Mouse (Mus musculus): Measurements from ENCODE around the gene Enthd1. TPM values are rescaled to one million over a fixed set of nuclear protein-coding genes. Genes with fewer than 3 reads are reported as not detected.
A peak's percentile ranks its signal among the peaks of the same experiment; 100 is the strongest.
"Not testable (repeated sequence)": the region's sequence is repeated elsewhere in the genome, so short reads cannot be mapped to it uniquely, and the experiment has no call there.

Enthd1 gene
- polyA plus RNA-seq, 1 experiment from 2014 or later, result not detected

DNA sequence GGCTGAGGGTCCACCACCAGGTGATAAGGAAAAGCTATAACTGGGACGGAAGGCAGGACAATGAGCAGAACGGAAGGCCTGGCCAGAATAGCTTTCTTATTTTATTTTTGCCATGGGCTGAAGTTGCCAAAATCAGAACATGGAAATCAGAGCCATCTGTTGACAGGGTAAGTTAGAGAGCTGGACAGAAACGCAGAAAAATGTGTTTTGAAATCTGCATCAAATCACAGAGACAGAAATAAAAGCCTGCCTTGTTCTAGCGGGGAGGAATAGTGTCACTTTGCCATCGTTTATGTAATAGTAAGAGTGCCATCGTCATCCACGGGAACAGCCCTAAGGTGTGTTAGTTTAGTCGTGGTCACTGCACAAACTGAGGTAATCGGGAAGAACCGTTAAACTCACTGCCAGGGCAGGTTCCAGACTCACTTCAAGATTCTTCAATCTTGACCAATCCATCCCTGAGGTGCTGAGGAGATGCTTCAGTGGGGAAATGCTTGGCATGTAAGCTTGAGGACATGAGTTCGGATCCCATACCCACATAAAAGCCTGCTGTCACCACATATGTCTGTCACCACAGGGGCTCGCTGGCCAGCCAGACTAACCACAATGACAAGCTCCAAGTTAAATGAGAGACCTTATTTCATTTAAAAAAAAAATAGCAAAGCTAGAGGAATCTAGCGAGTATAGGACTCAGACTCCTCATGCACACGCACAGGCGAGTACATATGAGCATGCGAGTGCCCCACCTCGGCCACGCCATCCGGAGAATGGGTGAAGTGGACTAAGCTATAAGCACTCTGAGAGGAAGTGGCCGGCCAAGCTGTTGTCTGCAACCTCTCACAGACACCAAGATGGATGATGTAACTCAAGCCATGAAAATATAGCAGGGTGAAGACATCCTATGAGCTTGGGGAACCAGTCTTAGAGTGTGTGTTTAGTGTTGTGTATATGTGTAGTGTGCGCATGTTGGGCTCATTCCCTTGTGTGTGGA, 63.6 kb downstream of the Enthd1 start:
- Histone ChIP-seq H3K79me2 (ENCODE audit: inconsistent target) (no peaks in the 10 kb centered on the region), H3K27ac (no peak overlapping the region), H3K36me3 (ENCODE audit: inconsistent target) (no peaks in the 10 kb centered on the region), H3K4me3 (ENCODE audit: inconsistent target) (no peak overlapping the region)
- 81% methylated on average over 21 of the region's 21 CpGs for WGBS (ENCODE audit: missing documents)

DNA sequence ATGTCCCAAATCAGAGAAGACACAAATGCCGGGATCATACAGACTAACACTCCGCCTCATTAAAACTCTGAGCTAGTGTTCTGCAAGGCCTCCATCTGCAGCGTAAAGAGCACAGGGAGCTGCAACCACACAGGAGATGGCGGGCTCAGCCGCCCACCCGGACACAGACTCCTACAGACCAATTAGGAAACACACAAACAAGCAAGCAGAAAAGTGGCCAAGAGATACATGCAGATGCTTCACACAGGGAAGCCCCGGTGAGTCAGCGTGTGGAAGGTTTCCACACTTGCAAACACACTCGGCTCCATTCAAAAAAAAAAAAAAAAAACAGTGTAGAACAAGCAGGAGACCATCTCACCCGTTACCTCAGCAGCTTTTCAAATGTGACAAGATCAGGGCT, 64.5 kb downstream of the Enthd1 start:
- WGBS (ENCODE audit: missing documents), result 82% methylated on average over 10 of the region's 10 CpGs
- no peak overlapping the region for H3K4me3 ChIP-seq (ENCODE audit: inconsistent target)
- no peak overlapping the region for H3K27ac ChIP-seq
- H3K36me3 ChIP-seq (ENCODE audit: inconsistent target), result no peaks in the 10 kb centered on the region
- no peaks in the 10 kb centered on the region for H3K79me2 ChIP-seq (ENCODE audit: inconsistent target)

DNA sequence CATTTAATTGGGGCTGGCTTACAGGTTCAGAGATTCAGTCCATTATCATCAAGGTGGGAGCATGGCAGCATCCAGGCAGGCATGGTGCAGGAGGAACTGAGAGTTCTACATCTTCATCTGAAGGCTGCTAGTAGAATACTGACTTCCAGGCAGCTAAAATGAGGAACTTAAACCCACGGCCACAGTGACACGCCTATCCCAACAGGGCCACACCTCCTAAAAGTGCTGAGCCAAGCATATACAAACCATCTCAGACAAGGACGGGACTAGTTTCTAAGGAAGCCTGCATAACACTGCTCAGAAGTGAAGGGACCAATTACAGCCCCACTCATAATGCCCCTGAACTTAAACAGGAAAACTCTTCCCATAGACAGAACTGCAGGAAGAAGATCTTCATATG, 67.2 kb downstream of the Enthd1 start:
- not testable (repeated sequence) for H3K36me3 ChIP-seq (ENCODE audit: inconsistent target); H3K79me2 ChIP-seq (ENCODE audit: inconsistent target); H3K4me3 ChIP-seq (ENCODE audit: inconsistent target); H3K27ac ChIP-seq
- whole genome bisulfite sequencing (ENCODE audit: missing documents), result 0% methylated on average over 3 of the region's 3 CpGs

DNA sequence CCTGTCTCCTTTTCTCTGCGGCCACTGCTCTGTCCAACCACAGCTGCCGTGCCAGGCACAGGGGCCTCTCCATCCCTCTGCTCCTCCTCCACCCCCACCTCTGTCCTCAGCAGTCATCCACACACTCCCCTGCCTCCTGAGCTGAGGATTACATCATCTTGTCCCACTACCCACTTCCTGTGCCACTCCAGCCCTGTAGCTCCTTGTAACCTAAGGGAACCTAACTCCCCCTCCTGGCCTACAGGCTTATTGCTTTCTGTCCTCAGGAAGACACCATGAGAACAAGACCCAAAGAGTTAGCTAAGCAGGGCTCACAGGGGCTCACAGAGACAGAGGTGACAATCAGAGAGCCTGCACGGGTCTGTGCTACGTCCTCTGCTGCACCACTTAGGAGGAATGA, 73.5 kb downstream of the Enthd1 start:
- Histone ChIP-seq H3K27ac (no peak overlapping the region), H3K79me2 (ENCODE audit: inconsistent target) (no peaks in the 10 kb centered on the region), H3K36me3 (ENCODE audit: inconsistent target) (no peaks in the 10 kb centered on the region), H3K4me3 (ENCODE audit: inconsistent target) (no peak overlapping the region)
- 89% methylated on average over 4 of the region's 4 CpGs for WGBS (ENCODE audit: missing documents)

DNA sequence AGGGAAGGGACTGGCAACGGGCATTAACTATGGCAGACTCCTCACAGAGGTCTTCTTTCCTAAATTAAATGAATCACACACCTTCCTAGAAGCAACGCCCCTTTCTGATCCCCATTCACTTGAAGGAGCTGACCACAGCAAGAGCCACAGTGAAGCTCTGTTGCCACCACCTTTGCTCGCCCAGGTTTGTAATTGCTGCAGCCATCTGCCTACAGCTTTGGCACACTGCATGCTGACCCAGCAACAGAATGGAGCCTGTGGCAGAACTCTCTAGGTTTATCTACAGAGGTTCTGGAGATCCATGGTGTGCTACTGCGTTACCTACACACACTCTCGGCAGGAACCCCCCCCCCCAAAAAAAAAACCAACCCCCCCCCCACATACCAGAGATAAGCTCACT, 74.8 kb downstream of the Enthd1 start:
- Histone ChIP-seq H3K79me2 (ENCODE audit: inconsistent target) (no peaks in the 10 kb centered on the region), H3K27ac (no peak overlapping the region), H3K4me3 (ENCODE audit: inconsistent target) (no peak overlapping the region), H3K36me3 (ENCODE audit: inconsistent target) (no peaks in the 10 kb centered on the region)
- WGBS (ENCODE audit: missing documents), result 93% methylated on average over 5 of the region's 5 CpGs

DNA sequence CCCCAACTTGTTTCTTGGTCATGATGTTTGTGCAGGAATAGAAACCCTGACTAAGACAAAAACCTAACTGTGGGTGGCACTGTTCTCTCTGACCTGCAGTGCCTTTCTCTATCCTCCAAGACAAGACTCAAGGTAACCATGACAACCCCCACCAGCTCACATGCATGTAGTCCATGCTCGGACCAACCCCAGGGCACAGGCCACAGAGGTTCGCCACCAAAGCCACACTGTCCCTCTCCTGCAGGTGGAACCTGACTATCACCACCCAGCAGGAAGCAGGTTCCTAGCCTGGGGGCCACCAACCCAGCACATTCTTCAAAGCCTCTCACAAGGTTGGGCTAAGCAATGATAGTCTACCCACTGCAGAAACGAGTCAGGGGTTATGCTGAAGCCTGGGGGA, 76.3 kb downstream of the Enthd1 start:
- WGBS (ENCODE audit: missing documents), result 43% methylated on average over 3 of the region's 3 CpGs
- H3K27ac ChIP-seq, result no peak overlapping the region
- H3K36me3 ChIP-seq (ENCODE audit: inconsistent target), result no peaks in the 10 kb centered on the region
- no peaks in the 10 kb centered on the region for H3K79me2 ChIP-seq (ENCODE audit: inconsistent target)
- no peak overlapping the region for H3K4me3 ChIP-seq (ENCODE audit: inconsistent target)

DNA sequence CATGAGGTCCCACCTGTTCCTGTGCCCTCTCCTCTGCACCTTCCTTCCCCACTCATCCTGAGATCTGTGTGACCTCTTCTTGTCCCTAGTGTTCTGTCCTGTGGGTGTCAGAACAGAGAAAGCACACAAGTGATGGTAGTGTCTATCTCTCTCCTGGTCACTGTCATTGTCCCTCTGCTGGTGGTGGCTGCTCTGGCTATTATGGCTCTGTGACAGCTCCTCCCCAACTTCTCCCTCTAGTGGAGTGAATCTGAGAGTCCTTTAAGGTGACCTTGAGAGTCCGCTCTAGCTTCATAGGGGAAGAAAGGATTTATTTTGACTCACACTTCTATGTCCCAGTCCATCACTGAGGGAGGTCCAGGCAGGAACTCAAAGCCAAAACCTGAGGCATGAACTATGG, 79.4 kb downstream of the Enthd1 start:
- 100% methylated on average over 1 of the region's 1 CpGs for WGBS (ENCODE audit: missing documents)
- Histone ChIP-seq H3K4me3 (ENCODE audit: inconsistent target) (no peak overlapping the region), H3K36me3 (ENCODE audit: inconsistent target) (no peaks in the 10 kb centered on the region), H3K27ac (no peak overlapping the region), H3K79me2 (ENCODE audit: inconsistent target) (no peaks in the 10 kb centered on the region)

DNA sequence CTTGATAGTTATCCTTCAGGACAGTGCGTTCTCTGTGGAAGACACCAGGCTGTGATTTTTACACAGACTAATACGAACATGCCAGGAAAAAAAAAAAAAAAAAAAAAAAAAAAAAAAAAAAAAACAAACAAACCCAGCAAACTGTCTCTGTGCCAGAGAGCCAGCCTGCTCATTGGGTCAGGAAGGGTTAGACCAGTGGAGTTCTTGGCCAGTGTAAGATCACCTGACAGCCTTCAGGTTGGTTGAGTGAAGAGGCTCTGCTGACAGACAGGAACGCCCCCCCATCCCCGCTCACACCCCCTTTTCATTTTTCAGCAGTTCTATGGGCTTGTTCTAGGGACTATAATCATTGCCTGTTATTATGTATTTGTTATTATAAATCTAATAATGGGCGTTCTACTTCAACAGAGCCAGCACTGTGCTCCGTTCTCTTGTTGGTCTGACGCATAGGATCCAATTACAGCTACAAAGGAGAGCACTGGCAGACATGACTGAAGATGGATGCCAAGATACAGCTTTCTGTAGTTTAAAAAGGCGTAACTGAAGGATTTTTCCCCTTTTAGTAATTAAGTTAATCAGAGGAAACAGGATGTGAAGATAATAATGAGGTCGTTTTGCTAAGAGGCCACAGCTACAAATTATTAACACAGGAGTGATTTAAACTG, 81.8 kb downstream of the Enthd1 start:
- 92% methylated on average over 8 of the region's 9 CpGs for WGBS (ENCODE audit: missing documents)
- H3K4me3 ChIP-seq (ENCODE audit: inconsistent target), result no peak overlapping the region
- H3K27ac ChIP-seq, result no peak overlapping the region
- H3K79me2 ChIP-seq (ENCODE audit: inconsistent target), result no peaks in the 10 kb centered on the region
- H3K36me3 ChIP-seq (ENCODE audit: inconsistent target), result no peaks in the 10 kb centered on the region

DNA sequence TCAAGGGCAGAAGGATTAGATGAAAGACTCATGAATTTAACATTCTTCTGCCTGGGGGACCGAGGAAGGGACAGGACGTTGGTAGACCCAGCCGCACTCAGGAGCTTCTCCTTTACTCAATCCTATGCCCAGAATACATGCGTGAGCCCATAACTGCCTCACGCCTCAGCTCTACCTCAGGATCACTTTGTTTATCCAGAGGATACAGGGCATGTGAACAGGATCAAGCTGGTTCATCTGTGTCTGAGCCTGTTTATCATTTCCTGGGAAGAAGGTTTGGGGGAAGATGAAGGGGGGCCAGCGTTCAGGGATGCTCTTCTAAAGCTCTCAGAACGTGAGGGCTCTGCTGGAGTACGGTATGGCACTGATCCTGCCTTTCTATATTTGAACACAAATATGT, 82.6 kb downstream of the Enthd1 start:
- Histone ChIP-seq H3K27ac (no peak overlapping the region), H3K36me3 (ENCODE audit: inconsistent target) (no peaks in the 10 kb centered on the region), H3K4me3 (ENCODE audit: inconsistent target) (no peak overlapping the region), H3K79me2 (ENCODE audit: inconsistent target) (no peaks in the 10 kb centered on the region)
- WGBS (ENCODE audit: missing documents), result 91% methylated on average over 8 of the region's 8 CpGs

DNA sequence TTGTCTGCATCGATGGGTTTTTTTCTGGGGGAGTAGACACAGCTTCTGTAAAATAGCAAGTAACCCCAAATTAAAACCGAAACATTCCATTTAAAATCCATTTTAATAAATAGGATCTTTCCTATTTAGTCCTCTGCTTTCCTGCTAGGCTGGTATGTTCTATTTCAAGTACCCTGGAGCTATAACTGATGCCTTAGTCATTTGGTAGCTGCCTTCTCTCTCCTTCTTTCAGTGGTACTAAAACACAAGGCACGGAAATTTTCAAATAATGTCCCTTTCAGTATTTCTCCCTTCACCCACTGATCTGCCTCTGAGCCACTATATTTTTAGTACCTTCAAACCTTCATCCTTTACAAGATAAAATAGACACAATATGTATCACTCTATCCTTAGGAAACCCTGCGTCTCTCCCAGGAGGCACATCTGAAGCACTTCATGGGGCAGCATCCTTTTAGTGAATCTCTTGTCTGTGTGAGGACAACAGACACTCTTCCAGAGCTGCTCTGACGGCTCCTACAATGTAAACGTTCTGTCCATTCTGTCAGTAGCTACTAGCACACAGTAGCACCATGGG, 90.4 kb downstream of the Enthd1 start:
- Histone ChIP-seq H3K79me2 (ENCODE audit: inconsistent target) (no peaks in the 10 kb centered on the region), H3K27ac (no peak overlapping the region), H3K36me3 (ENCODE audit: inconsistent target) (no peaks in the 10 kb centered on the region), H3K4me3 (ENCODE audit: inconsistent target) (no peak overlapping the region)
- WGBS (ENCODE audit: missing documents), result 93% methylated on average over 6 of the region's 6 CpGs

DNA sequence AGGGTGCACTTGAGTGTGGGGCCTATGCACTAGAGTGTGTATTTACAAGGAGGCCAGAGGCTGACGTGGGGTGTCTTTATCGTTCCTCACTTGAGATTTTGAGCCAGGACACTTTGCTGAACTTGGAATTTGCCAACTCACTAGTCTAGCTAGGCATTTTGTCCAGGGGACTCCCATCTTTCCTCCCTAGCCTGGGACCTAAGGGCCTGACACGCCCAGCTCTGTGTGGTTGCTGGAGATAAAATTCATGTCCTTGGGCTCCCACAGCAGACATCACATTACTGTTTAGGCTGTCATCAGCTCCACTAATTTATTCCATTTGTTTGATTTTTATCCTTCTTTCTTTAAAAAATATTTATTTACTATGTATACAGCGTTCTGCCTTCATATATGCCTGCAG, 97.1 kb downstream of the Enthd1 start:
- H3K36me3 ChIP-seq (ENCODE audit: inconsistent target), result no peaks in the 10 kb centered on the region
- no peaks in the 10 kb centered on the region for H3K79me2 ChIP-seq (ENCODE audit: inconsistent target)
- no peak overlapping the region for H3K4me3 ChIP-seq (ENCODE audit: inconsistent target)
- H3K27ac ChIP-seq, result no peak overlapping the region
- WGBS (ENCODE audit: missing documents), result 98% methylated on average over 4 of the region's 4 CpGs

DNA sequence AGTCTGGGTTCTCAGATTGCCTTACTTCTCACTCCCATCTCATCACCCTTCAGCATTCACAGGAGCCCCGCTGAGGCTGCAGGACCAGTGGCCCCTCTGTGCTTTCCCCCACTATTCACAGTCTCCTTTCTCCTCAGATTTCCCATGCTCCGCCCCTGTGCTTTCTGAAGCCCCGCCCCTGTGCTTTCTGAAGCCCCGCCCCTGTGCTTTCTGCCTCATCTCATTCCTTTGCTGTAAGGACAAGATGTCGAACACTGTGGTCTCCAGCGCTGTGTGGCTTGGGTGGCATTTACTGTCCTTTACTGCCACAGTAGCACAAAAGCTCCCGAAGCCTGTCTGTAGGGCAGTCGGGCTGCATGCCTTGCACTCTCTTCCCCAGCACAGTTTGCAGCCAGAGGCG, 102.8 kb downstream of the Enthd1 start:
- H3K27ac ChIP-seq, result no peak overlapping the region
- H3K79me2 ChIP-seq (ENCODE audit: inconsistent target), result no peaks in the 10 kb centered on the region
- 19% methylated on average over 8 of the region's 9 CpGs for WGBS (ENCODE audit: missing documents)
- H3K4me3 ChIP-seq (ENCODE audit: inconsistent target), result no peak overlapping the region
- H3K36me3 ChIP-seq (ENCODE audit: inconsistent target), result no peaks in the 10 kb centered on the region

DNA sequence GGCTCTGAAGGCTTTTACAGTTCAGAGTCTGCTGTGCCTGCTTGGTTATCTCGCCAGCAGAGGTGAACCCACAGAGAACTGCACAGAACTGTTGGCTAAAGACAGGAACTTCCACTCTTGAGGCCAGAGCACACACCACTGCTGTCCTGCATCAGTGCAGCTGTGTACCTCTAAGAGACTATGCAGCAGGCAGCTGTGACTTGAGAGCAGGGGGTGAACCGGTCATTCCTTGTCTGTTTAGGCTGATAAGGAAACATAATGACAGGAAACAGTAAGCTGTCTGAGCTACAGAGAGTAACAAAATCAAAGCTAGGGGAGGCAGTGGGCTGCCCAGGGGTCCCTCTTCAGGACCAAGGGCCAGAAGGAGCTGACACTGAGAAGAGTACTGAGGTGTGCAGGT, 103.5 kb downstream of the Enthd1 start:
- no peak overlapping the region for H3K27ac ChIP-seq
- no peak overlapping the region for H3K4me3 ChIP-seq (ENCODE audit: inconsistent target)
- H3K36me3 ChIP-seq (ENCODE audit: inconsistent target), result no peaks in the 10 kb centered on the region
- H3K79me2 ChIP-seq (ENCODE audit: inconsistent target), result no peaks in the 10 kb centered on the region
- 55% methylated on average over 2 of the region's 2 CpGs for WGBS (ENCODE audit: missing documents)

DNA sequence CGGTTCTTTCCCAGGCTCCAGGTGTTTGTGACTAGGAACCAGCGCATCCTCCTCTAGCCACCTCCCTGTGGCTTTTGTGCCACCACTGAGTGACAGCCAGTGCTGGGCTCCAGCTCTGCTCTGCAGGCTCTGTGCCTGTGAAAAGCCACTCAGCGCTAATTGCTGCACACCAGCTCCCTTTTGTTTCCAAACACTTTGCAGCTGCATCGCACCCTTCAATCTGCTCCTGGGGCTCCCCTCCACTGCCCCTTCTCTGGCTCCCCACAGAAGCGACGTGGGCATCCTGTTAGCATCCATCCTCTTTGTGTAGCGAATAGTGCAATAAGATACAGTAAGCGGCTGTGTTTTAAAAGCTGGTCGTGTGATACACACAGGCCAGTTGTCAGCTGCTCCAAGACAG, 104.9 kb downstream of the Enthd1 start:
- no peak overlapping the region for H3K27ac ChIP-seq
- 93% methylated on average over 9 of the region's 9 CpGs for whole genome bisulfite sequencing (ENCODE audit: missing documents)
- no peak overlapping the region for H3K4me3 ChIP-seq (ENCODE audit: inconsistent target)
- no peaks in the 10 kb centered on the region for H3K36me3 ChIP-seq (ENCODE audit: inconsistent target)
- H3K79me2 ChIP-seq (ENCODE audit: inconsistent target), result no peaks in the 10 kb centered on the region

DNA sequence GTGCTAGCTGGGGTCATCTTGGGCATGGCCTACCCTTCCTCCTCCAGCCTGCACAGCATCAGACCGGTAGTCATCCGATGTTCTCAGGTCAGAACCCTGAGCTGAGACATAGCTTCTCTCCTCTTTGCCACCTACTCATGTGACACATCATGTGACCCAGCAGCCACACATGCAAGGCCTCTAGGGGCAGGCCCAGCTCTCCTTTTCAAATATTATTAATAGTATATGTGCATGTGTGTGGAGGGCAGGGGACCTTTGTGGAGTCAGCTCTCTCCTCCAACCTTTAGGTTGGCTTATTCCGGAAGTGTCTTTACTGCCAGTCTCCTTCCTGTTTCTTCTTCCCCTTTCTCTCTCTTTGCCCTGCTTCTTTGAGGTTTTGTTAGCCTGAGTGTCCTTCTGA, 107.0 kb downstream of the Enthd1 start:
- Histone ChIP-seq H3K36me3 (ENCODE audit: inconsistent target) (no peaks in the 10 kb centered on the region), H3K27ac (peak overlapping the region; percentile 69), H3K79me2 (ENCODE audit: inconsistent target) (no peaks in the 10 kb centered on the region), H3K4me3 (ENCODE audit: inconsistent target) (no peak overlapping the region)
- WGBS (ENCODE audit: missing documents), result 11% methylated on average over 3 of the region's 3 CpGs
